Mouse (Mus musculus): ENCODE data around the gene Map4k2. TPM values are rescaled to one million over a fixed set of nuclear protein-coding genes. Genes with fewer than 3 reads are reported as not detected.
"Not testable (repeated sequence)": the region's sequence is repeated elsewhere in the genome, so short reads cannot be mapped to it uniquely, and the experiment has no call there.

Map4k2 gene
- 14.7 and 19.8 TPM in 2 replicates for total RNA-seq (2015; ENCODE audit: low replicate concordance)
- total RNA-seq (2017; ENCODE audit: low replicate concordance) = 19.4 and 37.7 TPM in 2 replicates

GRCm38 (mm10) chr19:6340524-6341452 is at the start of gene Map4k2:
TSS of gene Map4k2 (plus strand) at chr19:6341135.
- ATAC-seq (replicated peaks; ENCODE audit: low FRiP score, poor library complexity, severe bottlenecking) = peak; percentile 81

- ATAC-seq (replicated peaks; ENCODE audit: low FRiP score, poor library complexity, severe bottlenecking) = no peak
Observed at GRCm38 (mm10) chr19:6292262-6292661, 48.7 kb upstream of the Map4k2 start.

GRCm38 (mm10) chr19:6294301-6294700 is 46.6 kb upstream of the Map4k2 start:
- ATAC-seq (replicated peaks; ENCODE audit: low FRiP score, poor library complexity, severe bottlenecking) = no peak

- peak; percentile 35; the same call in 1 of the 2 replicates for ATAC-seq (replicated peaks; ENCODE audit: low FRiP score, poor library complexity, severe bottlenecking)
Observed at GRCm38 (mm10) chr19:6296551-6297210, 44.3 kb upstream of the Map4k2 start.

GRCm38 (mm10) chr19:6297641-6298040 is 43.3 kb upstream of the Map4k2 start:
- peak; percentile 56 for ATAC-seq (replicated peaks; ENCODE audit: low FRiP score, poor library complexity, severe bottlenecking)

GRCm38 (mm10) chr19:6299003-6299402 is 41.9 kb upstream of the Map4k2 start:
- ATAC-seq (replicated peaks; ENCODE audit: low FRiP score, poor library complexity, severe bottlenecking) = no peak

- 0 out of 2 replicates have a peak, but pooled peaks have one; percentile 10 for ATAC-seq (replicated peaks; ENCODE audit: low FRiP score, poor library complexity, severe bottlenecking)
Observed at GRCm38 (mm10) chr19:6299450-6300267, 41.3 kb upstream of the Map4k2 start.

GRCm38 (mm10) chr19:6300402-6300841 is 40.5 kb upstream of the Map4k2 start:
- ATAC-seq (replicated peaks; ENCODE audit: low FRiP score, poor library complexity, severe bottlenecking) = peak; percentile 72

GRCm38 (mm10) chr19:6302114-6302513 is 38.8 kb upstream of the Map4k2 start:
- ATAC-seq (replicated peaks; ENCODE audit: low FRiP score, poor library complexity, severe bottlenecking) = no peak

- no peak for ATAC-seq (replicated peaks; ENCODE audit: low FRiP score, poor library complexity, severe bottlenecking)
Observed at GRCm38 (mm10) chr19:6302522-6302921, 38.4 kb upstream of the Map4k2 start.

- ATAC-seq (replicated peaks; ENCODE audit: low FRiP score, poor library complexity, severe bottlenecking) = no peak
Observed at GRCm38 (mm10) chr19:6303831-6304230, 37.1 kb upstream of the Map4k2 start.

- peak; percentile 41; the same call in 1 of the 2 replicates for ATAC-seq (replicated peaks; ENCODE audit: low FRiP score, poor library complexity, severe bottlenecking)
Observed at GRCm38 (mm10) chr19:6304787-6305516, 36.0 kb upstream of the Map4k2 start.

GRCm38 (mm10) chr19:6305517-6306115 is 35.3 kb upstream of the Map4k2 start:
- no peak for ATAC-seq (replicated peaks; ENCODE audit: low FRiP score, poor library complexity, severe bottlenecking)

- ATAC-seq (replicated peaks; ENCODE audit: low FRiP score, poor library complexity, severe bottlenecking) = peak; percentile 76
Observed at GRCm38 (mm10) chr19:6306137-6306551, 34.8 kb upstream of the Map4k2 start, which contains the start of gene Cdc42bpg. TSS of gene Cdc42bpg (plus strand) at chr19:6306456.

GRCm38 (mm10) chr19:6306586-6306985 is 34.3 kb upstream of the Map4k2 start:
- ATAC-seq (replicated peaks; ENCODE audit: low FRiP score, poor library complexity, severe bottlenecking) = peak; percentile 55

GRCm38 (mm10) chr19:6307733-6308531 is 33.0 kb upstream of the Map4k2 start:
- no peak for ATAC-seq (replicated peaks; ENCODE audit: low FRiP score, poor library complexity, severe bottlenecking)

GRCm38 (mm10) chr19:6310181-6310580 is 30.8 kb upstream of the Map4k2 start:
- ATAC-seq (replicated peaks; ENCODE audit: low FRiP score, poor library complexity, severe bottlenecking) = no peak

GRCm38 (mm10) chr19:6311783-6312182 is 29.2 kb upstream of the Map4k2 start:
- ATAC-seq (replicated peaks; ENCODE audit: low FRiP score, poor library complexity, severe bottlenecking) = not testable (repeated sequence)

All from erythroid progenitor cell, adult 5-6 weeks (primary cell).